Mouse (Mus musculus) forebrain, embryonic 16.5 days (tissue): ENCODE measurements around the gene Herc4. TPM values are rescaled to one million over a fixed set of nuclear protein-coding genes. Genes with fewer than 3 reads are reported as not detected.

Experiments used
- ATAC-seq: fragments of 200-750 bp; cut with Nextera tagmentation; 2 replicates; pipeline ENCODE4 v1.8.0; 2017; ENCODE audit warnings: mild to moderate bottlenecking, moderate library complexity
- H3K27ac ChIP-seq: fragments of 300-500 bp; sonication (generic); 2 replicates; pipeline ENCODE4 v1.5.1; 2014; ENCODE audit warnings: low read length, control low read depth
- H3K27me3 ChIP-seq: fragments of 300-500 bp; sonication (generic); replicated peaks from 2 replicates; pipeline ENCODE4 v1.6.1; 2014; ENCODE audit warnings: low read length; ENCODE audit not compliant: control insufficient read depth, insufficient read depth
- H3K36me3 ChIP-seq: fragments of 300-500 bp; sonication (generic); 2 replicates; pipeline ENCODE4 v1.6.1; 2014; ENCODE audit not compliant: control insufficient read depth, insufficient read depth
- H3K4me1 ChIP-seq: fragments of 300-500 bp; sonication (generic); replicated peaks from 2 replicates; pipeline ENCODE4 v1.6.1; 2014; ENCODE audit warnings: low read length; ENCODE audit not compliant: control insufficient read depth, insufficient read depth
- H3K4me2 ChIP-seq: fragments of 300-500 bp; sonication (generic); 2 replicates; pipeline ENCODE4 v1.6.1; 2014; ENCODE audit warnings: mild to moderate bottlenecking, low read length, control low read depth
- H3K4me3 ChIP-seq: fragments of 300-500 bp; sonication (generic); replicated peaks from 2 replicates; pipeline ENCODE4 v1.5.1; 2014; ENCODE audit warnings: mild to moderate bottlenecking, low read length, control low read depth
- H3K9ac ChIP-seq: fragments of 300-500 bp; sonication (generic); replicated peaks from 2 replicates; pipeline ENCODE4 v1.6.1; 2014; ENCODE audit warnings: low read depth, low read length, control low read depth
- H3K9me3 ChIP-seq: fragments of 300-500 bp; sonication (generic); 2 replicates; pipeline ENCODE4 v1.6.1; 2016; ENCODE audit warnings: low read length; ENCODE audit not compliant: control insufficient read depth
- WGBS: fragments of 180-500 bp; shearing (Covaris S2); extraction: QIAGEN DNeasy Blood & Tissue Kit; methylation state at CpG from one replicate; pipeline ENCODE4 v1.1.7; 2014; 5-methylcytosine and 5-hydroxymethylcytosine counted together
- polyA plus RNA-seq: library from polyadenylated mRNA; unstranded; fragments of >200 nt; fragmentation: Nextera tagmentation; extraction: Ambion mirVana; gene quantifications from 2 replicates; pipeline ENCODE4 v1.2.1, GENCODE M21; 2015

The Herc4 gene
- 33.1 and 37.7 TPM in 2 replicates for polyA plus RNA-seq

GRCm38 (mm10) chr10:63243493-63244054, at the start of gene Herc4:
Gene Herc4, plus strand, starts transcription at chr10:63243810.
- ATAC-seq: peak; percentile 99
- H3K4me3 ChIP-seq: peak within 1 kb of the TSS; percentile 91
- no peaks in the 10 kb centered on the region for H3K27me3 ChIP-seq
- no peaks in the 10 kb centered on the region for H3K9me3 ChIP-seq
- H3K4me1 ChIP-seq: peaks cover 15% of the 10 kb centered on the region
- under 1% methylated on average over 42 of the region's 44 CpGs for WGBS
- peak within 1 kb of the TSS; percentile 97 for H3K27ac ChIP-seq
- peak within 1 kb of the TSS; percentile 95 for H3K9ac ChIP-seq
- no peaks in the 10 kb centered on the region for H3K36me3 ChIP-seq
- peak within 1 kb of the TSS; percentile 65 for H3K4me2 ChIP-seq

GRCm38 (mm10) chr10:63199008-63199407, 44.6 kb upstream of the Herc4 start:
- no peaks in the 10 kb centered on the region for H3K36me3 ChIP-seq
- WGBS: 62% methylated on average over 4 of the region's 4 CpGs
- H3K27ac ChIP-seq: no peak overlapping the region
- H3K9ac ChIP-seq: no peak overlapping the region
- H3K4me3 ChIP-seq: no peak overlapping the region
- ATAC-seq: no peak
- no peaks in the 10 kb centered on the region for H3K4me1 ChIP-seq
- H3K4me2 ChIP-seq: no peak overlapping the region
- no peaks in the 10 kb centered on the region for H3K9me3 ChIP-seq
- H3K27me3 ChIP-seq: no peaks in the 10 kb centered on the region

GRCm38 (mm10) chr10:63201534-63201933, 42.1 kb upstream of the Herc4 start:
- no peak overlapping the region for H3K4me2 ChIP-seq
- no peak overlapping the region for H3K27ac ChIP-seq
- H3K27me3 ChIP-seq: no peaks in the 10 kb centered on the region
- H3K36me3 ChIP-seq: no peaks in the 10 kb centered on the region
- no peaks in the 10 kb centered on the region for H3K4me1 ChIP-seq
- 83% methylated on average over 8 of the region's 8 CpGs for WGBS
- H3K4me3 ChIP-seq: no peak overlapping the region
- no peak overlapping the region for H3K9ac ChIP-seq
- H3K9me3 ChIP-seq: no peaks in the 10 kb centered on the region
- ATAC-seq: no peak

GRCm38 (mm10) chr10:63203002-63203401, 40.6 kb upstream of the Herc4 start:
- no peaks in the 10 kb centered on the region for H3K9me3 ChIP-seq
- H3K4me2 ChIP-seq: no peak overlapping the region
- H3K9ac ChIP-seq: no peak overlapping the region
- no peak overlapping the region for H3K4me3 ChIP-seq
- H3K36me3 ChIP-seq: no peaks in the 10 kb centered on the region
- no peak for ATAC-seq
- WGBS: 76% methylated on average over 3 of the region's 3 CpGs
- H3K4me1 ChIP-seq: no peaks in the 10 kb centered on the region
- H3K27me3 ChIP-seq: no peaks in the 10 kb centered on the region
- H3K27ac ChIP-seq: no peak overlapping the region

GRCm38 (mm10) chr10:63203728-63204127, 39.9 kb upstream of the Herc4 start, which contains the start of gene Mypn:
Gene Mypn, minus strand, starts transcription at chr10:63203952.
- no peak within 1 kb of the TSS for H3K4me2 ChIP-seq
- H3K27ac ChIP-seq: no peak within 1 kb of the TSS
- H3K4me1 ChIP-seq: no peaks in the 10 kb centered on the region
- no peak within 1 kb of the TSS for H3K9ac ChIP-seq
- no peak within 1 kb of the TSS for H3K4me3 ChIP-seq
- no peaks in the 10 kb centered on the region for H3K36me3 ChIP-seq
- no peaks in the 10 kb centered on the region for H3K9me3 ChIP-seq
- 91% methylated on average over 15 of the region's 15 CpGs for WGBS
- ATAC-seq: no peak
- H3K27me3 ChIP-seq: no peaks in the 10 kb centered on the region

- H3K27me3 ChIP-seq: no peaks in the 10 kb centered on the region
Observed at GRCm38 (mm10) chr10:63208871-63209270, 34.7 kb upstream of the Herc4 start.

GRCm38 (mm10) chr10:63221081-63221783, 22.4 kb upstream of the Herc4 start:
- H3K9me3 ChIP-seq: no peaks in the 10 kb centered on the region
- H3K27me3 ChIP-seq: no peaks in the 10 kb centered on the region
- WGBS: 29% methylated on average over 7 of the region's 7 CpGs

More at GRCm38 (mm10) chr10:63208871-63209270, 34.7 kb upstream of the Herc4 start:
- no peaks in the 10 kb centered on the region for H3K4me1 ChIP-seq
- no peak overlapping the region for H3K27ac ChIP-seq
- H3K9ac ChIP-seq: no peak overlapping the region
- H3K4me3 ChIP-seq: no peak overlapping the region
- WGBS: 63% methylated on average over 6 of the region's 6 CpGs
- H3K4me2 ChIP-seq: no peak overlapping the region
- no peaks in the 10 kb centered on the region for H3K9me3 ChIP-seq
- ATAC-seq: no peak
- no peaks in the 10 kb centered on the region for H3K36me3 ChIP-seq

GRCm38 (mm10) chr10:63224341-63224740, 19.3 kb upstream of the Herc4 start:
- WGBS: 72% methylated on average over 12 of the region's 12 CpGs
- no peaks in the 10 kb centered on the region for H3K4me1 ChIP-seq
- no peak overlapping the region for H3K27ac ChIP-seq
- H3K36me3 ChIP-seq: no peaks in the 10 kb centered on the region
- H3K9me3 ChIP-seq: no peaks in the 10 kb centered on the region
- H3K9ac ChIP-seq: no peak overlapping the region
- no peak overlapping the region for H3K4me3 ChIP-seq
- H3K4me2 ChIP-seq: no peak overlapping the region
- H3K27me3 ChIP-seq: no peaks in the 10 kb centered on the region
- ATAC-seq: no peak

More at GRCm38 (mm10) chr10:63221081-63221783, 22.4 kb upstream of the Herc4 start:
- ATAC-seq: no peak
- H3K4me2 ChIP-seq: no peak overlapping the region
- no peaks in the 10 kb centered on the region for H3K36me3 ChIP-seq
- no peaks in the 10 kb centered on the region for H3K4me1 ChIP-seq
- no peak overlapping the region for H3K9ac ChIP-seq
- no peak overlapping the region for H3K4me3 ChIP-seq
- no peak overlapping the region for H3K27ac ChIP-seq

- ATAC-seq: no peak
- no peaks in the 10 kb centered on the region for H3K27me3 ChIP-seq
- no peak overlapping the region for H3K9ac ChIP-seq
- no peaks in the 10 kb centered on the region for H3K4me1 ChIP-seq
- H3K9me3 ChIP-seq: no peaks in the 10 kb centered on the region
- no peak overlapping the region for H3K4me3 ChIP-seq
- whole genome bisulfite sequencing: 86% methylated on average over 7 of the region's 7 CpGs
- H3K36me3 ChIP-seq: no peaks in the 10 kb centered on the region
- H3K27ac ChIP-seq: no peak overlapping the region
- no peak overlapping the region for H3K4me2 ChIP-seq
Observed at GRCm38 (mm10) chr10:63230266-63230665, 13.3 kb upstream of the Herc4 start.
